ENCODE assay signal across 9 mouse cellular contexts in genomic region chr12:99716038-99716610, GRCm38 (mm10).
DNase-seq lines count a peak whose midpoint lies in the region; ATAC-seq and TF ChIP-seq lines count a peak whose summit lies in the region.
"Had no signal": no experiment of that assay in that cellular context is flagged by ENCODE, and none has a peak within 500 bp of the region (broad histone marks: within the 10 kb centered on the region; RNA-seq: fewer than 3 reads in every experiment).

No protein-coding gene starts in this region.

- H3K27ac ChIP-seq in forebrain, postnatal 0 days (ENCODE audit: low read depth, low read length), result no peak overlapping the region
- H3K27ac ChIP-seq in forebrain, embryonic 10.5 days, result no peak overlapping the region
- H3K27ac ChIP-seq in heart, adult 2 months, result peak overlapping the region; percentile 94
- 0 out of 2 replicates have a peak overlapping the region, but pooled peaks have one; percentile 14 for H3K27ac ChIP-seq in limb, embryonic 10.5 days
- no peak overlapping the region for H3K27ac ChIP-seq in hindbrain, embryonic 14.5 days
- H3K27ac ChIP-seq in liver, postnatal 0 days (ENCODE audit: low read depth), result no peak overlapping the region
- H3K27ac ChIP-seq: neural tube, embryonic 12.5 days had no signal

- H3K79me2 ChIP-seq in heart, adult 2 months (replicated peaks; ENCODE audit: control insufficient read depth, insufficient read depth, low read length), result no peaks in the 10 kb centered on the region

- 0 out of 2 replicates have a peak, but pooled peaks have one; percentile 3 for TF ChIP-seq EP300 in heart, adult 2 months (IDR thresholded peaks at IDR 0.05; ENCODE audit: insufficient read depth, low read depth, low read length)
- TF ChIP-seq EP300 in liver, postnatal 0 days (IDR thresholded peaks at IDR 0.05; ENCODE audit: low read depth), result no peak

- no peak for TF ChIP-seq CTCF in forebrain, postnatal 0 days (IDR thresholded peaks at IDR 0.05; ENCODE audit: low read depth)
- no peak for TF ChIP-seq CTCF in heart, adult 2 months (IDR thresholded peaks at IDR 0.05)
- no peak for TF ChIP-seq CTCF in liver, postnatal 0 days (IDR thresholded peaks at IDR 0.05; ENCODE audit: low read depth)

- H3K9me3 ChIP-seq in forebrain, postnatal 0 days (ENCODE audit: low read length), result no peaks in the 10 kb centered on the region
- H3K9me3 ChIP-seq in forebrain, embryonic 10.5 days, result no peaks in the 10 kb centered on the region
- H3K9me3 ChIP-seq in limb, embryonic 10.5 days (replicated peaks), result no peaks in the 10 kb centered on the region
- no peaks in the 10 kb centered on the region for H3K9me3 ChIP-seq in hindbrain, embryonic 14.5 days (ENCODE audit: control insufficient read depth, low read length)
- H3K9me3 ChIP-seq in liver, postnatal 0 days (ENCODE audit: low read length), result no peaks in the 10 kb centered on the region
- H3K9me3 ChIP-seq: neural tube, embryonic 12.5 days had no signal

- no peak overlapping the region for H3K4me3 ChIP-seq in forebrain, postnatal 0 days (ENCODE audit: low read depth, low read length)
- no peak overlapping the region for H3K4me3 ChIP-seq in forebrain, embryonic 10.5 days
- no peak overlapping the region for H3K4me3 ChIP-seq in heart, adult 2 months
- H3K4me3 ChIP-seq in limb, embryonic 10.5 days, result no peak overlapping the region
- no peak overlapping the region for H3K4me3 ChIP-seq in hindbrain, embryonic 14.5 days (replicated peaks; ENCODE audit: low read length)
- no peak overlapping the region for H3K4me3 ChIP-seq in liver, postnatal 0 days (ENCODE audit: low read depth, low read length)
- H3K4me3 ChIP-seq: neural tube, embryonic 12.5 days had no signal

- DNase-seq in forebrain, postnatal 0 days, result no peak
- DNase-seq in forebrain, embryonic 10.5 days (ENCODE audit: extremely low spot score, low spot score), result no peak
- DNase-seq in cerebellum, adult 11-12 months, result peak; percentile 21
- peak; percentile 56 to 77 for DNase-seq in heart, adult 2 months
- DNase-seq in limb, embryonic 10.5 days (ENCODE audit: low spot score), result no peak
- no peak for DNase-seq in hindbrain, embryonic 14.5 days (ENCODE audit: low spot score)
- no peak for DNase-seq in thymus, postnatal 14 days
- DNase-seq in liver, postnatal 0 days, result no peak

- H3K36me3 ChIP-seq in forebrain, postnatal 0 days (ENCODE audit: insufficient read depth), result no peaks in the 10 kb centered on the region
- H3K36me3 ChIP-seq in forebrain, embryonic 10.5 days (replicated peaks), result 0 out of 2 replicates have a peak, but pooled peaks cover 2% of the 10 kb centered on the region
- no peaks in the 10 kb centered on the region for H3K36me3 ChIP-seq in heart, adult 2 months (ENCODE audit: control insufficient read depth, insufficient read depth, low read length)
- no peaks in the 10 kb centered on the region for H3K36me3 ChIP-seq in limb, embryonic 10.5 days
- H3K36me3 ChIP-seq in hindbrain, embryonic 14.5 days (replicated peaks; ENCODE audit: control insufficient read depth, insufficient read depth), result no peaks in the 10 kb centered on the region
- H3K36me3 ChIP-seq in liver, postnatal 0 days (replicated peaks; ENCODE audit: insufficient read depth, low read length), result no peaks in the 10 kb centered on the region
- H3K36me3 ChIP-seq: neural tube, embryonic 12.5 days had no signal

- no peak overlapping the region for H3K4me2 ChIP-seq in forebrain, postnatal 0 days (ENCODE audit: low read depth)
- no peak overlapping the region for H3K4me2 ChIP-seq in hindbrain, embryonic 14.5 days (replicated peaks)
- H3K4me2 ChIP-seq in liver, postnatal 0 days (ENCODE audit: low read depth, low read length), result no peak overlapping the region
- H3K4me2 ChIP-seq: neural tube, embryonic 12.5 days had no signal

- no peaks in the 10 kb centered on the region; the same call in 1 of the 2 replicates for H3K4me1 ChIP-seq in forebrain, postnatal 0 days (ENCODE audit: insufficient read depth)
- H3K4me1 ChIP-seq in forebrain, embryonic 10.5 days, result peaks cover 25% of the 10 kb centered on the region
- H3K4me1 ChIP-seq in heart, adult 2 months (ENCODE audit: control insufficient read depth, insufficient read depth, low read length), result peaks cover 9% of the 10 kb centered on the region
- H3K4me1 ChIP-seq in limb, embryonic 10.5 days, result peaks cover 21% of the 10 kb centered on the region
- H3K4me1 ChIP-seq in hindbrain, embryonic 14.5 days (replicated peaks; ENCODE audit: control insufficient read depth, insufficient read depth, low read length), result 0 out of 2 replicates have a peak, but pooled peaks cover 3% of the 10 kb centered on the region
- no peaks in the 10 kb centered on the region for H3K4me1 ChIP-seq in liver, postnatal 0 days (ENCODE audit: insufficient read depth)

- no peak overlapping the region for H3K9ac ChIP-seq in forebrain, postnatal 0 days
- no peak overlapping the region for H3K9ac ChIP-seq in heart, adult 2 months (ENCODE audit: low read depth, low read length)
- no peak overlapping the region for H3K9ac ChIP-seq in hindbrain, embryonic 14.5 days
- H3K9ac ChIP-seq in liver, postnatal 0 days (replicated peaks), result no peak overlapping the region
- H3K9ac ChIP-seq: neural tube, embryonic 12.5 days had no signal

- no peaks in the 10 kb centered on the region for H3K27me3 ChIP-seq in forebrain, postnatal 0 days (ENCODE audit: insufficient read depth, low read length)
- H3K27me3 ChIP-seq in forebrain, embryonic 10.5 days (ENCODE audit: poor library complexity, severe bottlenecking), result no peaks in the 10 kb centered on the region
- H3K27me3 ChIP-seq in heart, adult 2 months (ENCODE audit: control insufficient read depth, insufficient read depth, low read length), result no peaks in the 10 kb centered on the region
- H3K27me3 ChIP-seq in limb, embryonic 10.5 days (ENCODE audit: low read depth, poor library complexity, severe bottlenecking), result no peaks in the 10 kb centered on the region
- no peaks in the 10 kb centered on the region for H3K27me3 ChIP-seq in hindbrain, embryonic 14.5 days (ENCODE audit: control insufficient read depth, insufficient read depth, low read length)
- H3K27me3 ChIP-seq in liver, postnatal 0 days (ENCODE audit: insufficient read depth, low read length), result no peaks in the 10 kb centered on the region
- H3K27me3 ChIP-seq: neural tube, embryonic 12.5 days had no signal

- ATAC-seq in forebrain, postnatal 0 days, result peak; percentile 69; the same call in 1 of the 2 replicates
- no peak for ATAC-seq in hindbrain, embryonic 14.5 days (ENCODE audit: low FRiP score)
- no peak for ATAC-seq in liver, postnatal 0 days

- intact Hi-C loops in heart, adult 2 months (cut with DNase I), result no loop called here

- 72% methylated on average over 8 of the region's 8 CpGs for WGBS in forebrain, postnatal 0 days
- WGBS in forebrain, embryonic 10.5 days, result 81% methylated on average over 8 of the region's 8 CpGs
- WGBS in heart, adult 2 months, result 55% methylated on average over 8 of the region's 8 CpGs
- 34% methylated on average over 8 of the region's 8 CpGs for WGBS in limb, embryonic 10.5 days
- WGBS in hindbrain, embryonic 14.5 days, result 81% methylated on average over 8 of the region's 8 CpGs
- 72% methylated on average over 8 of the region's 8 CpGs for WGBS in liver, postnatal 0 days (ENCODE audit: insufficient replicate concordance)

- TF ChIP-seq POLR2A in heart, adult 2 months (IDR thresholded peaks at IDR 0.05; ENCODE audit: insufficient read depth, low read depth, low read length), result no peak

Comparison
In these comparisons a context has a peak if more than half of its experiments do, and no peak if none do; other contexts are left out.
1. DNase-seq: peak in cerebellum, adult 11-12 months (single experiment) and heart, adult 2 months (2 of 2); none in forebrain, postnatal 0 days (single experiment), forebrain, embryonic 10.5 days (single experiment), limb, embryonic 10.5 days (single experiment), hindbrain, embryonic 14.5 days (single experiment), thymus, postnatal 14 days (single experiment) and liver, postnatal 0 days (single experiment).
2. H3K27ac ChIP-seq: peak in heart, adult 2 months (single experiment) and limb, embryonic 10.5 days (single experiment); none in forebrain, postnatal 0 days (single experiment), forebrain, embryonic 10.5 days (single experiment), hindbrain, embryonic 14.5 days (single experiment) and liver, postnatal 0 days (single experiment).